ENCODE assay signal across 21 mouse cellular contexts in genomic region chr13:93553271-93553670, GRCm38 (mm10).
"Had no signal": no experiment of that assay in that cellular context is flagged by ENCODE, and none has a peak within 500 bp of the region (broad histone marks: within the 10 kb centered on the region; RNA-seq: fewer than 3 reads in every experiment).

No protein-coding gene starts in this region.

- H3K4me2 ChIP-seq: limb, embryonic 12.5 days; limb, embryonic 15.5 days; liver, embryonic 11.5 days; lung, embryonic 14.5 days; midbrain, embryonic 12.5 days; midbrain, embryonic 15.5 days; neural tube, embryonic 13.5 days had no signal

- H3K9ac ChIP-seq: limb, embryonic 12.5 days; limb, embryonic 15.5 days; liver, embryonic 14.5 days; liver, postnatal 0 days; lung, embryonic 14.5 days; midbrain, embryonic 12.5 days; midbrain, embryonic 15.5 days; neural tube, embryonic 13.5 days had no signal

- DNase-seq: kidney, adult 11 months; kidney, adult 9 months; kidney, postnatal 14 days; kidney, postnatal 4 days; left cerebral cortex, postnatal 4 days; liver, postnatal 0 days; retina, postnatal 1 day; right cerebral cortex, postnatal 25 days; spleen, adult 18-20 months; thymus, postnatal 25 days had no signal

- H3K4me1 ChIP-seq: limb, embryonic 12.5 days; limb, embryonic 15.5 days; midbrain, embryonic 12.5 days; midbrain, embryonic 15.5 days; neural tube, embryonic 13.5 days had no signal

- H3K27me3 ChIP-seq: limb, embryonic 12.5 days; limb, embryonic 15.5 days; midbrain, embryonic 12.5 days; midbrain, embryonic 15.5 days; neural tube, embryonic 13.5 days had no signal

- H3K9me3 ChIP-seq: limb, embryonic 12.5 days; limb, embryonic 15.5 days; midbrain, embryonic 12.5 days; midbrain, embryonic 15.5 days; neural tube, embryonic 13.5 days had no signal

- ATAC-seq: liver, postnatal 0 days; lung, postnatal 0 days; midbrain, embryonic 15.5 days had no signal

- H3K4me3 ChIP-seq: limb, embryonic 12.5 days; limb, embryonic 15.5 days; midbrain, embryonic 12.5 days; midbrain, embryonic 15.5 days; myocyte; neural tube, embryonic 13.5 days had no signal

- H3K27ac ChIP-seq: limb, embryonic 12.5 days; limb, embryonic 15.5 days; liver, embryonic 14.5 days; macrophage; midbrain, embryonic 12.5 days; midbrain, embryonic 15.5 days; neural tube, embryonic 13.5 days had no signal

- H3K36me3 ChIP-seq: limb, embryonic 12.5 days; limb, embryonic 15.5 days; midbrain, embryonic 12.5 days; midbrain, embryonic 15.5 days; neural tube, embryonic 13.5 days had no signal
